Mouse (Mus musculus) CH12.LX (cell line): ENCODE data around the gene Cpne8. TPM values are rescaled to one million over a fixed set of nuclear protein-coding genes. Genes with fewer than 3 reads are reported as not detected.

ENCODE experiments used
- DNase-seq: peaks from one replicate; pipeline ENCODE4 v3.0.0-alpha.2; 2013; ENCODE audit errors: extremely low read depth
- H3K27ac ChIP-seq: 2 replicates; pipeline ENCODE4 v1.5.1; 2012; ENCODE audit warnings: low read depth, mild to moderate bottlenecking, control low read depth, moderate library complexity; ENCODE audit not compliant: insufficient read depth
- H3K27me3 ChIP-seq: replicated peaks from 2 replicates; pipeline ENCODE3; 2012; ENCODE audit warnings: inconsistent platforms
- H3K36me3 ChIP-seq, 2 experiments: replicated peaks in 1 of 2; 2 replicates each; pipeline versions ENCODE3 to v1.6.1; 2012; ENCODE audit warnings: inconsistent platforms in 1 of 2, low read length in 1 of 2, mild to moderate bottlenecking in 1 of 2, mixed read lengths in 1 of 2, moderate library complexity in 1 of 2; ENCODE audit not compliant: control insufficient read depth in 1 of 2, insufficient read depth in 1 of 2
- H3K4me1 ChIP-seq, 2 experiments: 2 replicates each; pipeline ENCODE4 v1.6.1; 2012; ENCODE audit warnings: inconsistent platforms in 1 of 2, moderate library complexity in 1 of 2; ENCODE audit not compliant: insufficient read depth in 2 of 2, control insufficient read depth in 1 of 2
- H3K4me2 ChIP-seq: 2 replicates; pipeline ENCODE4 v1.6.1; 2012; ENCODE audit warnings: low read depth, mild to moderate bottlenecking, control low read depth; ENCODE audit not compliant: poor library complexity, insufficient read depth, severe bottlenecking
- H3K4me3 ChIP-seq, 3 experiments: fragments of 150-350 bp in 1 of 3; sonication (generic) in 1 of 3; replicated peaks in 1 of 3; 2 replicates each; pipeline versions ENCODE3 to v1.5.1; 2011 to 2012; ENCODE audit warnings: low read depth in 2 of 3, low read length in 2 of 3, mild to moderate bottlenecking in 2 of 3, moderate library complexity in 2 of 3, control low read depth in 1 of 3, improper control_type of control experiment in 1 of 3, inconsistent platforms in 1 of 3, mixed read lengths in 1 of 3; ENCODE audit not compliant: poor library complexity in 1 of 3
- H3K79me2 ChIP-seq: replicated peaks from 2 replicates; pipeline ENCODE4 v1.6.1; 2012; ENCODE audit warnings: mild to moderate bottlenecking, moderate library complexity; ENCODE audit not compliant: control insufficient read depth, poor library complexity, insufficient read depth, severe bottlenecking; ENCODE audit errors: extremely low read depth
- H3K9ac ChIP-seq: 2 replicates; pipeline ENCODE4 v1.6.1; 2012; ENCODE audit warnings: low read depth, mild to moderate bottlenecking, control low read depth, moderate library complexity; ENCODE audit not compliant: insufficient read depth
- H3K9me3 ChIP-seq: replicated peaks from 2 replicates; pipeline ENCODE3; 2012; ENCODE audit warnings: low read length, inconsistent platforms, mixed read lengths
- CHD2 ChIP-seq: IDR thresholded peaks from 2 replicates; pipeline ENCODE4 v1.6.1; 2011; ENCODE audit warnings: low read length, improper control_type of control experiment
- CTCF ChIP-seq, 2 experiments: IDR thresholded peaks in 1 of 2; conservative IDR thresholded peaks in 1 of 2; 2 replicates each; pipeline ENCODE4 v1.5.1; 2011 to 2012; ENCODE audit warnings: low read depth in 2 of 2, low read length in 2 of 2, improper control_type of control experiment in 1 of 2, inconsistent platforms in 1 of 2, mild to moderate bottlenecking in 1 of 2, moderate library complexity in 1 of 2
- E2F4 ChIP-seq: IDR thresholded peaks from 2 replicates; pipeline ENCODE4 v1.6.1; 2011; ENCODE audit warnings: low read depth, low read length, improper control_type of control experiment; ENCODE audit not compliant: insufficient replicate concordance
- GABPA ChIP-seq: IDR thresholded peaks from 2 replicates; pipeline ENCODE4 v1.6.1; 2012; ENCODE audit warnings: low read depth, low read length, improper control_type of control experiment, inconsistent platforms; ENCODE audit not compliant: insufficient replicate concordance
- KAT2A ChIP-seq: IDR thresholded peaks from 2 replicates; pipeline ENCODE4 v1.6.1; 2012; ENCODE audit warnings: low read length, improper control_type of control experiment, inconsistent platforms; ENCODE audit not compliant: insufficient replicate concordance
- MAX ChIP-seq: IDR thresholded peaks from 2 replicates; pipeline ENCODE4 v1.6.1; 2011; ENCODE audit warnings: low read length, improper control_type of control experiment
- MAZ ChIP-seq: IDR thresholded peaks from 2 replicates; pipeline ENCODE4 v1.6.1; 2012; ENCODE audit warnings: low read depth, mild to moderate bottlenecking, inconsistent platforms, low read length, improper control_type of control experiment, moderate library complexity
- NRF1 ChIP-seq: IDR thresholded peaks from 2 replicates; pipeline ENCODE4 v1.6.1; 2014; ENCODE audit warnings: low read depth, mild to moderate bottlenecking, inconsistent platforms, low read length, improper control_type of control experiment, moderate library complexity
- POLR2A ChIP-seq: IDR thresholded peaks from 2 replicates; pipeline ENCODE4 v1.6.1; 2011; ENCODE audit warnings: low read depth, mild to moderate bottlenecking, improper control_type of control experiment, low read length
- POLR2AphosphoS2 ChIP-seq: IDR thresholded peaks from 2 replicates; pipeline ENCODE4 v1.6.1; 2011; ENCODE audit warnings: low read depth, low read length, improper control_type of control experiment
- RCOR1 ChIP-seq: conservative IDR thresholded peaks from 2 replicates; pipeline ENCODE4 v1.6.1; 2012; ENCODE audit warnings: low read depth, mild to moderate bottlenecking, inconsistent platforms, low read length, improper control_type of control experiment
- SIN3A ChIP-seq: IDR thresholded peaks from 2 replicates; pipeline ENCODE4 v1.6.1; 2012; ENCODE audit warnings: low read length, improper control_type of control experiment, inconsistent platforms
- TBP ChIP-seq: conservative IDR thresholded peaks from 2 replicates; pipeline ENCODE4 v1.6.1; 2011; ENCODE audit warnings: low read depth, low read length, improper control_type of control experiment
- TCF12 ChIP-seq: IDR thresholded peaks from 2 replicates; pipeline ENCODE4 v1.6.1; 2014; ENCODE audit warnings: low read depth, mild to moderate bottlenecking, inconsistent platforms, low read length, improper control_type of control experiment
- UBTF ChIP-seq: IDR thresholded peaks from 2 replicates; pipeline ENCODE4 v1.6.1; 2012; ENCODE audit warnings: low read depth, mild to moderate bottlenecking, inconsistent platforms, low read length, improper control_type of control experiment, moderate library complexity
- USF2 ChIP-seq: conservative IDR thresholded peaks from 2 replicates; pipeline ENCODE4 v1.6.1; 2011; ENCODE audit warnings: low read depth, low read length, improper control_type of control experiment
- ZNF384 ChIP-seq: IDR thresholded peaks from 2 replicates; pipeline ENCODE4 v1.6.1; 2012; ENCODE audit warnings: low read depth, low read length, improper control_type of control experiment, inconsistent platforms
- dilution Hi-C: fragments of 300-500 bp; cut with MboI; formaldehyde crosslinking; loops from 2 replicates; pipeline ENCODE4 v1.14.3; 2020; ENCODE audit warnings: low sequenced_read_pairs; ENCODE audit not compliant: extremely low pct_unique_long_range_greater_than_20kb, extremely low pct_ligation_motif_present
- in situ Hi-C: fragments of 300-500 bp; cut with MboI; formaldehyde crosslinking; loops from 3 replicates; pipeline ENCODE4 v1.14.3; 2019; ENCODE audit warnings: low sequenced_read_pairs, low pct_ligation_motif_present, low pct_unique_long_range_greater_than_20kb, mixed read lengths
- polyA plus RNA-seq: library from polyadenylated mRNA; unstranded; fragments of >175 nt; gene quantifications from 2 replicates; pipeline ENCODE4 v1.2.1, GENCODE M21; 2012; ENCODE audit warnings: low read depth; ENCODE audit not compliant: insufficient read length
- total RNA-seq, 2 experiments: library from RNA; depleted of rRNA; stranded (reverse); fragments of 300-350 nt in 1 of 2; fragments of >200 nt in 1 of 2; gene quantifications; 2 replicates each; pipeline ENCODE4 v1.2.3; 2012 to 2014

The Cpne8 gene
- total and polyA plus RNA-seq, 3 experiments: 0.66 to 7.1 (median 1.2) TPM

GRCm38 (mm10) chr15:90660723-90661122, 18.5 kb downstream of the Cpne8 start:
- Histone ChIP-seq H3K27me3 (no peaks in the 10 kb centered on the region), H3K9me3 (peaks cover 70% of the 10 kb centered on the region), H3K4me1 (no peaks in the 10 kb centered on the region), H3K36me3 (no peaks in the 10 kb centered on the region), H3K79me2 (no peaks in the 10 kb centered on the region), H3K27ac (no peak overlapping the region), H3K4me3 (no peak overlapping the region), H3K9ac (no peak overlapping the region), H3K4me2 (no peak overlapping the region)
- dilution Hi-C loops (no loop called here), in situ Hi-C loops (no loop called here)
- TF ChIP-seq MAZ: no peak
- TF ChIP-seq KAT2A: no peak
- no peak for DNase-seq

- H3K9me3 ChIP-seq: peaks cover 63% of the 10 kb centered on the region
- dilution Hi-C loops: no loop called here
- H3K4me3 ChIP-seq: no peak overlapping the region
- H3K4me2 ChIP-seq: no peak overlapping the region
- no peaks in the 10 kb centered on the region for H3K36me3 ChIP-seq
- no peak overlapping the region for H3K9ac ChIP-seq
- TF ChIP-seq USF2 (no peak), POLR2AphosphoS2 (no peak), CTCF (conservative IDR thresholded peaks at IDR 0.05 in 1 of 2, IDR thresholded peaks at IDR 0.05 in 1 of 2; ENCODE audit: low read depth in 2 of 2, low read length in 2 of 2) (no peak), TBP (no peak), ZNF384 (no peak), NRF1 (no peak), KAT2A (no peak), POLR2A (no peak), SIN3A (no peak), CHD2 (no peak), E2F4 (no peak), UBTF (no peak), RCOR1 (no peak), TCF12 (no peak), MAX (no peak)
- TF ChIP-seq, all 38 proteins: peak for 0
- Histone ChIP-seq H3K27me3 (no peaks in the 10 kb centered on the region), H3K27ac (no peak overlapping the region), H3K79me2 (no peaks in the 10 kb centered on the region), H3K4me1 (no peaks in the 10 kb centered on the region)
- no peak for DNase-seq
- in situ Hi-C loops: no loop called here
Observed at GRCm38 (mm10) chr15:90658053-90658452, 21.2 kb downstream of the Cpne8 start.

- no peak overlapping the region for H3K4me2 ChIP-seq
- peaks cover 63% of the 10 kb centered on the region for H3K9me3 ChIP-seq
- H3K4me3 ChIP-seq: no peak overlapping the region
- TF ChIP-seq GABPA: no peak
- H3K27ac ChIP-seq: no peak overlapping the region
- in situ Hi-C loops (no loop called here), dilution Hi-C loops (no loop called here)
- no peaks in the 10 kb centered on the region for H3K27me3 ChIP-seq
- no peak for DNase-seq
- no peaks in the 10 kb centered on the region for H3K4me1 ChIP-seq
- H3K36me3 ChIP-seq: no peaks in the 10 kb centered on the region
- H3K9ac ChIP-seq: no peak overlapping the region
- no peaks in the 10 kb centered on the region for H3K79me2 ChIP-seq
Observed at GRCm38 (mm10) chr15:90656521-90656920, 22.7 kb downstream of the Cpne8 start.
